Mouse (Mus musculus): ENCODE data around the gene Hmcn2. TPM values are rescaled to one million over a fixed set of nuclear protein-coding genes. Genes with fewer than 3 reads are reported as not detected.

Gene Hmcn2
- polyA plus RNA-seq, 1 experiment = 4.1 TPM

- H3K36me3 ChIP-seq (ENCODE audit: control insufficient read depth, insufficient read depth) = peaks cover 15% of the 10 kb centered on the region
- TF ChIP-seq CEBPB (IDR thresholded peaks at IDR 0.05; ENCODE audit: low read depth) (peak; percentile 60), USF1 (IDR thresholded peaks at IDR 0.05; ENCODE audit: low read depth) (peak; percentile 96), CTCF (IDR thresholded peaks at IDR 0.05; ENCODE audit: control insufficient read depth, insufficient read depth, insufficient read length) (no peak), MYOD1 (IDR thresholded peaks at IDR 0.05; ENCODE audit: control insufficient read depth, insufficient read length, low read depth) (no peak)
- H3ac ChIP-seq (ENCODE audit: control insufficient read depth, insufficient read length, low read depth) = peak overlapping the region; percentile 8
- H3K79me3 ChIP-seq (ENCODE audit: low read depth) = no peaks in the 10 kb centered on the region
- H3K4me3 ChIP-seq (ENCODE audit: insufficient read depth, poor library complexity, severe bottlenecking) = no peak overlapping the region
- H3K79me2 ChIP-seq (ENCODE audit: control insufficient read depth, insufficient read depth) = no peaks in the 10 kb centered on the region
- H3K27me3 ChIP-seq (ENCODE audit: control insufficient read depth, insufficient read depth, insufficient read length) = no peaks in the 10 kb centered on the region
Measured at GRCm38 (mm10) chr2:31297602-31298268, 16.5 kb upstream of the Hmcn2 start.

DNA sequence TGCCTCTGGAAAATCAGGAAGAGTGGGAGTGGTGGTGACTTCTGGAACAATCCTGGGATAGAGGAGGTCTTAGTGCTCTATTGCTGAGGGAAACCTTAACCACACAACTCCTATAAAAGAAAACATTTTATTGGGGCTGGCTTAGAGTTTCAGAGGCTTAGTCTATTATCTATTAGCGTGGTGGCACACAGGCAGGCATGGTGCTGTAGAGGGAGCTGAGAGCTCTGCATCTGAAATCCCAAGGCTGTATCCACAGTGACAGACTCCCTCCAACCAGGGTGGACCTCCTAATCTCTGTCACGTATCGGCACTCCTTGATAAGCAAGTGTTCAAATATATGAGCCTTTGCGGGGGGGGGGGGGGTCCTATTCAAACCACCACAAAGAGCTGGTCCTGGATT, 15.4 kb upstream of the Hmcn2 start:
- Histone ChIP-seq H3K27me3 (ENCODE audit: control insufficient read depth, insufficient read depth, insufficient read length) (no peaks in the 10 kb centered on the region), H3ac (ENCODE audit: control insufficient read depth, insufficient read length, low read depth) (no peak overlapping the region), H3K79me3 (ENCODE audit: low read depth) (no peaks in the 10 kb centered on the region), H3K4me3 (ENCODE audit: insufficient read depth, poor library complexity, severe bottlenecking) (no peak overlapping the region), H3K36me3 (ENCODE audit: control insufficient read depth, insufficient read depth) (peaks cover 4% of the 10 kb centered on the region), H3K79me2 (ENCODE audit: control insufficient read depth, insufficient read depth) (no peaks in the 10 kb centered on the region)
- no peak for TF ChIP-seq MYOG (IDR thresholded peaks at IDR 0.05; ENCODE audit: control insufficient read depth, extremely low read depth, insufficient read length)
- no peak for TF ChIP-seq USF1 (IDR thresholded peaks at IDR 0.05; ENCODE audit: low read depth)

- no peaks in the 10 kb centered on the region for H3K27me3 ChIP-seq (ENCODE audit: control insufficient read depth, insufficient read depth, insufficient read length)
- H3K4me3 ChIP-seq (ENCODE audit: insufficient read depth, poor library complexity, severe bottlenecking) = no peak overlapping the region
- H3K79me2 ChIP-seq (ENCODE audit: control insufficient read depth, insufficient read depth) = no peaks in the 10 kb centered on the region
- TF ChIP-seq FOSL1 (IDR thresholded peaks at IDR 0.05; ENCODE audit: insufficient read depth, low read length, poor library complexity, severe bottlenecking) = no peak
- TF ChIP-seq MAX (IDR thresholded peaks at IDR 0.05) = no peak
- no peak for TF ChIP-seq MYOD1 (IDR thresholded peaks at IDR 0.05; ENCODE audit: control insufficient read depth, insufficient read length, low read depth)
- H3K36me3 ChIP-seq (ENCODE audit: control insufficient read depth, insufficient read depth) = no peaks in the 10 kb centered on the region
- no peak overlapping the region for H3ac ChIP-seq (ENCODE audit: control insufficient read depth, insufficient read length, low read depth)
- H3K79me3 ChIP-seq (ENCODE audit: low read depth) = no peaks in the 10 kb centered on the region
Measured at GRCm38 (mm10) chr2:31299266-31299665, 14.9 kb upstream of the Hmcn2 start.

DNA sequence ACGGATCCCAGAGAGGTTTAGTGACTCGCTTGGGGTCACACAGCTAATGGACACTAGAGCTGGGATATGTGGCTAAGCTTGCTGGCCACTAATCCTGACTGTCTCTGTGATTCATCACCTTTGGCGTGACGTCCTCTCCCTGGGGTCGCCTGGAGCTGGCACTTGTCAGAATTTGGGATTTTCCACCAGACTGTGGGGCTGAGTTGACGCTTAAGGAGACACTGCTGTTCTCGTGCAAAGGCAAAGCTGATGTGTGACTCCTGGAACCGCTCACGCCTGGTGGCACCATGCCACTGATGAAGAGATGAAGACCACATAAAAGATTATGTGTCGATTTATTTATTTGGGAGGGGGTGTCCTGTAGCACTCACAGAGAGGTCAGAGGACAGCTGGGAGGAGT, 14.2 kb upstream of the Hmcn2 start:
- H3K27me3 ChIP-seq (ENCODE audit: control insufficient read depth, insufficient read depth, insufficient read length) = no peaks in the 10 kb centered on the region
- TF ChIP-seq MYOG (IDR thresholded peaks at IDR 0.05; ENCODE audit: control insufficient read depth, extremely low read depth, insufficient read length) (no peak), CEBPB (IDR thresholded peaks at IDR 0.05; ENCODE audit: low read depth) (no peak), CTCF (IDR thresholded peaks at IDR 0.05; ENCODE audit: control insufficient read depth, insufficient read depth, insufficient read length) (no peak), FOSL1 (IDR thresholded peaks at IDR 0.05; ENCODE audit: insufficient read depth, low read length, poor library complexity, severe bottlenecking) (no peak), MAX (IDR thresholded peaks at IDR 0.05) (no peak), MYOD1 (IDR thresholded peaks at IDR 0.05; ENCODE audit: control insufficient read depth, insufficient read length, low read depth) (no peak), USF1 (IDR thresholded peaks at IDR 0.05; ENCODE audit: low read depth) (no peak)
- no peak overlapping the region for H3ac ChIP-seq (ENCODE audit: control insufficient read depth, insufficient read length, low read depth)
- no peak overlapping the region for H3K4me3 ChIP-seq (ENCODE audit: insufficient read depth, poor library complexity, severe bottlenecking)
- H3K79me2 ChIP-seq (ENCODE audit: control insufficient read depth, insufficient read depth) = no peaks in the 10 kb centered on the region
- no peaks in the 10 kb centered on the region for H3K36me3 ChIP-seq (ENCODE audit: control insufficient read depth, insufficient read depth)
- H3K79me3 ChIP-seq (ENCODE audit: low read depth) = no peaks in the 10 kb centered on the region

GRCm38 (mm10) chr2:31303177-31303576, 11.0 kb upstream of the Hmcn2 start:
- H3K79me3 ChIP-seq (ENCODE audit: low read depth) = no peaks in the 10 kb centered on the region
- TF ChIP-seq MAX (IDR thresholded peaks at IDR 0.05) = no peak
- H3K79me2 ChIP-seq (ENCODE audit: control insufficient read depth, insufficient read depth) = no peaks in the 10 kb centered on the region
- no peaks in the 10 kb centered on the region for H3K27me3 ChIP-seq (ENCODE audit: control insufficient read depth, insufficient read depth, insufficient read length)
- H3K4me3 ChIP-seq (ENCODE audit: insufficient read depth, poor library complexity, severe bottlenecking) = no peak overlapping the region
- no peaks in the 10 kb centered on the region for H3K36me3 ChIP-seq (ENCODE audit: control insufficient read depth, insufficient read depth)
- no peak overlapping the region for H3ac ChIP-seq (ENCODE audit: control insufficient read depth, insufficient read length, low read depth)

DNA sequence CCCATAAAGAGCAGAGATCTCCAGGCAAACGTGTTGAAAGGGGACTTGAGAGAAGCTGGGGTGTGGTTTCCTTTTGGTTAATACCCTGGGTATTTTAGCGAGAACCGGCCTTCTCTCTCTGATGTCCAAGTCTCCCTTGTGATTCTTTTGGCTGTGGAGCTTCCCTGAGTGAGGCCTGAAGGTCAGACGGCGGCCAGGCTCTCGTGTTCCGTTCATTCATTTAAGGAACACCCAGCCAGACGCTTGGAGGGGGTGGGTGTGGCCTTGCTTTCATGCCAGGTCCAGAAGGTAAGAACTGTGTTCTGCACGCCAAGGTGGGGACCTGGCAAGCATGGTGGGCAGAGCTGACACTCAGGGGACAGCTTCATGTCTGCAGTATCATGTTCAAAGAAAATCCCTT, 10.0 kb upstream of the Hmcn2 start:
- Histone ChIP-seq H3ac (ENCODE audit: control insufficient read depth, insufficient read length, low read depth) (no peak overlapping the region), H3K79me2 (ENCODE audit: control insufficient read depth, insufficient read depth) (no peaks in the 10 kb centered on the region), H3K36me3 (ENCODE audit: control insufficient read depth, insufficient read depth) (no peaks in the 10 kb centered on the region), H3K4me3 (ENCODE audit: insufficient read depth, poor library complexity, severe bottlenecking) (no peak overlapping the region), H3K27me3 (ENCODE audit: control insufficient read depth, insufficient read depth, insufficient read length) (peaks cover 1% of the 10 kb centered on the region), H3K79me3 (ENCODE audit: low read depth) (no peaks in the 10 kb centered on the region)
- TF ChIP-seq MAX (IDR thresholded peaks at IDR 0.05) = no peak
- no peak for TF ChIP-seq MYOD1 (IDR thresholded peaks at IDR 0.05; ENCODE audit: control insufficient read depth, insufficient read length, low read depth)
- no peak for TF ChIP-seq USF1 (IDR thresholded peaks at IDR 0.05; ENCODE audit: low read depth)
- TF ChIP-seq CEBPB (IDR thresholded peaks at IDR 0.05; ENCODE audit: low read depth) = no peak
- no peak for TF ChIP-seq CTCF (IDR thresholded peaks at IDR 0.05; ENCODE audit: control insufficient read depth, insufficient read depth, insufficient read length)

Data from C2C12 (cell line).